Mouse (Mus musculus) limb, embryonic 10.5 days (tissue): ENCODE results near the gene Cep57l1. TPM values are rescaled to one million over a fixed set of nuclear protein-coding genes. Genes with fewer than 3 reads are reported as not detected.
"Not testable (repeated sequence)": the region's sequence is repeated elsewhere in the genome, so short reads cannot be mapped to it uniquely, and the experiment has no call there.

Experiments used
- DNase-seq: peaks from one replicate; pipeline ENCODE4 v3.0.0-alpha.2; 2017; ENCODE audit warnings: low spot score
- H3K27ac ChIP-seq: fragments of 300-500 bp; sonication (generic); 2 replicates; pipeline ENCODE4 v1.5.1; 2016; ENCODE audit warnings: mild to moderate bottlenecking
- H3K27me3 ChIP-seq: fragments of 300-500 bp; sonication (generic); 2 replicates; pipeline ENCODE4 v1.6.1; 2016; ENCODE audit warnings: low read depth, mild to moderate bottlenecking; ENCODE audit not compliant: poor library complexity, severe bottlenecking
- H3K36me3 ChIP-seq: fragments of 300-500 bp; sonication (generic); 2 replicates; pipeline ENCODE4 v1.6.1; 2016; ENCODE audit warnings: mild to moderate bottlenecking, moderate library complexity
- H3K4me1 ChIP-seq: fragments of 300-500 bp; sonication (generic); 2 replicates; pipeline ENCODE4 v1.6.1; 2016
- H3K4me3 ChIP-seq: fragments of 300-500 bp; sonication (generic); 2 replicates; pipeline ENCODE4 v1.5.1; 2016; ENCODE audit warnings: mild to moderate bottlenecking, moderate library complexity
- H3K9me3 ChIP-seq: fragments of 300-500 bp; sonication (generic); replicated peaks from 2 replicates; pipeline ENCODE4 v1.6.1; 2016; ENCODE audit warnings: mild to moderate bottlenecking
- WGBS: fragments of 180-500 bp; shearing (Covaris S2); methylation state at CpG from one replicate; pipeline ENCODE4 v1.1.7; 2016; 5-methylcytosine and 5-hydroxymethylcytosine counted together
- polyA plus RNA-seq: library from polyadenylated mRNA; unstranded; fragments of >200 nt; fragmentation: Nextera tagmentation; extraction: Ambion mirVana; gene quantifications from 2 replicates; pipeline ENCODE4 v1.2.1, GENCODE M21; 2016

Cep57l1 gene
- polyA plus RNA-seq, 1 experiment from 2014 or later = 25.9 TPM

DNA sequence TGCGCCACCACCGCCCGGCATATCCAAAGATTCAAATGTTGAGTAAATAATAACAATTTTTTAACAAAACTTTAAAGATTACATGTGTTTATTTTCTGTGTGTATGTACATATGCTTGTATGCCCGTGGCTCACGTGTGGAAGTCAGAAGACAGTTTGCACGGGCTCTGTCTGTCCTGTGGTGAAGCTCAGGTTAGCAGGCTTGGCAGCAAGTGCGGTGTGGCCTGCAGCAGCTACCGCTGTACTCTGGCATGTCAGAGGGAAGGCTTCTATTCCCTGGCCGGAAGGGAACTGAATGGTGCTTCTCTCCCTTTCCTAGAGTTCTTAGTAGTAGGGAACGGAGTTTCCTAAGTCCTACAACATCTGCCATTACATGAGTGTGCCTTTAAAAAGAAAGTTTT, 15.4 kb upstream of the Cep57l1 start:
- 90% methylated on average over 10 of the region's 10 CpGs for WGBS
- no peaks in the 10 kb centered on the region for H3K4me1 ChIP-seq

DNA sequence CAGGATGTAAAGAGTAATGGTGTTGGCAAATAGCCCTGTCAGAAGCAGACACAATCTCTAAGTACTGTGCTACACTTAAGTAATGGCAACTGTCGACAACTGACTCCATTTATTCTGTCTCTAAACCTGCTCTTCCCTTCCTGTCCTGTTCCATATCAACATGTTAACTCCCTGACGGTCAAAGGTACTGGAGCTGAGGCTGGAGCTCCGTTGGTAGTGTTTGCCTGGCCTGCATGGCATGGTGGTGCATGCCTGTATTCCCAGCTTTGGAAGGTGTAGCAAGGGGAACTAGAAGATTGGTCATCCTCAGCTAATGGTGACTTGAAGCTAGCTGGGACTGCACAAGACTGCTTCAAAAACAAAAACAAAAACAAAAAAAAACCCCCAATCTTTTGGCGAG, 14.2 kb upstream of the Cep57l1 start:
- Histone ChIP-seq H3K27me3 (no peaks in the 10 kb centered on the region), H3K27ac (no peak overlapping the region), H3K9me3 (no peaks in the 10 kb centered on the region), H3K4me3 (no peak overlapping the region), H3K4me1 (no peaks in the 10 kb centered on the region), H3K36me3 (no peaks in the 10 kb centered on the region)
- DNase-seq = no peak
- 74% methylated on average over 4 of the region's 4 CpGs for WGBS

More for the DNA sequence above, 15.4 kb upstream of the Cep57l1 start:
- Histone ChIP-seq H3K27me3 (no peaks in the 10 kb centered on the region), H3K4me3 (no peak overlapping the region), H3K27ac (no peak overlapping the region), H3K36me3 (no peaks in the 10 kb centered on the region), H3K9me3 (no peaks in the 10 kb centered on the region)
- DNase-seq = no peak

DNA sequence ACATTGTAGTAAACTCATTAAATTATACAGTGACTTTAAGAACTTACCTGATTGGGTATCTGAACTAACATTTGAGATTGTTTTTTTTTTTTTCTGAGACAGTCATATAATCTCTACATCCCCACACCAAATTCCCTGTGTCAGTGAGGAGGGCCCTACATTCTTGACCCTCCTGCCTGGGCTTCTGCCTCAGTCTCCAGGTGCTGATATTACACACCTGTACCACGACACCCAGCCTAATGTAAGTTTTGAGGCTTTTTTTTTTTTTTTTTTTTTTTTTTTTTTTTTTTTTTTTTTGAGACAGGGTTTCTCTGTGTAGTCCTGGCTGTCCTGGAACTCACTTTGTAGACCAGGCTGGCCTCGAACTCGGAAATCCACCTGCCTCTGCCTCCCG, 13.6 kb upstream of the Cep57l1 start:
- H3K4me3 ChIP-seq, H3K27me3 ChIP-seq, DNase-seq, H3K4me1 ChIP-seq, H3K9me3 ChIP-seq, H3K27ac ChIP-seq, H3K36me3 ChIP-seq: not testable (repeated sequence)
- WGBS = 87% methylated on average over 4 of the region's 4 CpGs

DNA sequence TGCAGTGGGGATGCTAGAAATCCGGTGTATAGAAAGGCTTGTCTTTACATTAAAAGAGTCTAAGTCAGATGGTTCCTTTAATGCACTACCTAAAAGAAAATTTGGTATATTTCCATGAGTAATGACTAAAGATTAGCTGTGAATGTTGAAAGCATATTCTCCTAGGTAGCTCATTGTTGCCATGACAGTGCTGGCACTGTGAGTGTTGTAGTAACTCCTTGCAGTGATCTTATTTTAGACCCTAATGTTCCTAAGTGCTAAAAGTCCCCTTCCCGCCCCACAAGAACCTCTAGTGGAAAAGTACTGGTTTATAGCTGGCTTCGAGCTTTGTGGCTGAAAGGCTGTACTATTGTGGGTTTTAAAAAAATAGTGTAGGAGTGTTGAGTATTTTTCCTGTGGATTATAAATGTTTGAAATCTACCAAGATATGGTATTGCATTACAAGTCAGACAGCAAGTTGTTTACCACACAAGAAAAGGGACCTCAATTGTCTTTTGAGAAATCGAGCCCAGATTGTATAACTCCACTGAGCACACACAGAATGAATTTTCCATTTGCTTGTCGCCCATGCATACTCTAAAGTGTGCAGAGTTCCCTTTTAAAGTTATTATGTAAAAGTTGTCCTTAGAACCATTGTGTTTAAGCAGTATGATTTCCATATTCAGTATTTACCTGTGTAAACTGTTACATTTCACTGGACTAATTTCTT, 13.1 kb upstream of the Cep57l1 start:
- no peaks in the 10 kb centered on the region for H3K36me3 ChIP-seq
- 89% methylated on average over 5 of the region's 5 CpGs for WGBS
- no peaks in the 10 kb centered on the region for H3K27me3 ChIP-seq
- no peaks in the 10 kb centered on the region for H3K4me1 ChIP-seq
- no peak overlapping the region for H3K4me3 ChIP-seq
- H3K27ac ChIP-seq = no peak overlapping the region
- H3K9me3 ChIP-seq = no peaks in the 10 kb centered on the region
- DNase-seq = no peak

DNA sequence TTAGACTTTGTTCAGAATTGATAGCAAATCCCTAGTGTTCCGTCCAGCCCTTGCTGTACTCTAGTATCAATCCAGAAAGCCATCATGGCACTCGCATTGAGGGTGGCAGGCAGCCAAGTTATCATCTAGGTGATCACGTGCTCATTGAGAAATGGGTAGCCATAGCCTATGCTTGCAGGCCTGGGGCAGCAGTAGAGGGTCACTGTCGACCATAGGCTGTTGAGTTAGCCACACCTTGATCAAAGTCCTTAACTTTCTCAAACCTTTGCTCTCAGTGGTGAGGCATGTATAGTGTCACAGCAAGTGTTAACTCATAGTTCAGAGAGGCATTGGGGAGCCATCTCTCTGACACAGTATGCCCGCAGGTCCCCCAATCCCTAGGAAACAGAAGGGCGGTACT, 11.5 kb upstream of the Cep57l1 start:
- no peak for DNase-seq
- Histone ChIP-seq H3K4me1 (no peaks in the 10 kb centered on the region), H3K27me3 (no peaks in the 10 kb centered on the region), H3K27ac (no peak overlapping the region), H3K4me3 (no peak overlapping the region), H3K36me3 (no peaks in the 10 kb centered on the region), H3K9me3 (no peaks in the 10 kb centered on the region)
- WGBS = 94% methylated on average over 6 of the region's 6 CpGs

DNA sequence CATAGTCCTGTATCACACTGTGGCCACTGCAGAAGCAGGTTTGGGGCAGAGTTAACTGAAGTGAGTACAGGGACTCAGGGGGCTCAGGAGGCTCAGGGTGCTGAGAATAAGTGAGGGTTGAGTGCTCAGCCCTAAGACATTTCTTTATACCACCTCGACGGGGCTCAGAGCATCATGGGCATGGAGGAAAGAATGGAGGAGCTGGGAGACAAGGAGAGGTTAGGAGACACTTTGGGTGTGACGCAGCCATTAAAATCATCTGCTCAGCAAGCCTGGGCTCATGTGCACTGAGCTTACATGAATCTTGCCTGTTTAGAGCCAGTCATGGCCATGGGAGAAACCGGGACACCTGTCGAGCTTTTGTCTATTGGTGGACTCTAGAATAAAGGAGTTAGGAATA, 10.7 kb upstream of the Cep57l1 start:
- H3K27me3 ChIP-seq = no peaks in the 10 kb centered on the region

DNA sequence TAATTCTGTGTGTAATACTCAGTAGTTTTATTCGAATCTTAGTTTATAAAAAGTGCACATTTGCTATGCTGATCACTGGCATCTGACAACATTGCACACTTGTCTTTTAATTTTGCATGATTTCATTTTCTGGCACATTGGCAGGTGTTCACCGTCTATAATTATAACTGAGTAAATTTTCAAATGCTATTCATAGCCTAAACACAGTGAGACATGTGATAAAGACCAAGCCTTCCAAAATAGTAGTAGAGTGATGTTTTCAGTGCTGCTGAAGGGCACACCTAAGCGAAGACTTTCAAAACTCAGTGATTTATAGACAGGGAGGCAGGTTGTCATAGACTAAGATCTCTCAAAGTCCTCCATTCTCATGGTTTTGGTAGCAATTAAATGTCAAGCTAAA, 9.6 kb upstream of the Cep57l1 start:
- WGBS = 92% methylated on average over 3 of the region's 3 CpGs
- Histone ChIP-seq H3K36me3 (no peaks in the 10 kb centered on the region), H3K27me3 (no peaks in the 10 kb centered on the region), H3K4me3 (no peak overlapping the region), H3K4me1 (no peaks in the 10 kb centered on the region), H3K27ac (no peak overlapping the region), H3K9me3 (no peaks in the 10 kb centered on the region)
- DNase-seq = no peak

More for the DNA sequence above, 10.7 kb upstream of the Cep57l1 start:
- 93% methylated on average over 5 of the region's 5 CpGs for WGBS
- no peaks in the 10 kb centered on the region for H3K36me3 ChIP-seq
- H3K27ac ChIP-seq = no peak overlapping the region
- H3K4me1 ChIP-seq = no peaks in the 10 kb centered on the region
- no peak overlapping the region for H3K4me3 ChIP-seq
- DNase-seq = no peak
- H3K9me3 ChIP-seq = no peaks in the 10 kb centered on the region

DNA sequence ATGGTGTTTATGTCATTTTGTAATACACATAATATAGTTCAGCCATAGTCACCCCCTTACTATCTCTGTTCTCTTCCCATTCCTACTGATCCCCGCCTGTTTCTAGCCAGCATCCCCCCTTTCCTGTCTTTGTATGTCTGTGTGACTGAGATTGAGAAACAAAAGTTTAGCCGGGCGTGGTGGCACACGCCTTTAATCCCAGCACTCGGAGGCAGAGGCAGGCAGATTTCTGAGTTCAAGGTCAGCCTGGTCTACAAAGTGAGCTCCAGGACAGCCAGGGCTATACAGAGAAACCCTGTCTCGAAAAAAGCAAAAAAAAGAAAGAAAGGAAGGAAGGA, 9.0 kb upstream of the Cep57l1 start:
- H3K4me1 ChIP-seq, H3K4me3 ChIP-seq, H3K27ac ChIP-seq, H3K27me3 ChIP-seq, H3K9me3 ChIP-seq, DNase-seq, H3K36me3 ChIP-seq: not testable (repeated sequence)
- WGBS = 94% methylated on average over 6 of the region's 6 CpGs

DNA sequence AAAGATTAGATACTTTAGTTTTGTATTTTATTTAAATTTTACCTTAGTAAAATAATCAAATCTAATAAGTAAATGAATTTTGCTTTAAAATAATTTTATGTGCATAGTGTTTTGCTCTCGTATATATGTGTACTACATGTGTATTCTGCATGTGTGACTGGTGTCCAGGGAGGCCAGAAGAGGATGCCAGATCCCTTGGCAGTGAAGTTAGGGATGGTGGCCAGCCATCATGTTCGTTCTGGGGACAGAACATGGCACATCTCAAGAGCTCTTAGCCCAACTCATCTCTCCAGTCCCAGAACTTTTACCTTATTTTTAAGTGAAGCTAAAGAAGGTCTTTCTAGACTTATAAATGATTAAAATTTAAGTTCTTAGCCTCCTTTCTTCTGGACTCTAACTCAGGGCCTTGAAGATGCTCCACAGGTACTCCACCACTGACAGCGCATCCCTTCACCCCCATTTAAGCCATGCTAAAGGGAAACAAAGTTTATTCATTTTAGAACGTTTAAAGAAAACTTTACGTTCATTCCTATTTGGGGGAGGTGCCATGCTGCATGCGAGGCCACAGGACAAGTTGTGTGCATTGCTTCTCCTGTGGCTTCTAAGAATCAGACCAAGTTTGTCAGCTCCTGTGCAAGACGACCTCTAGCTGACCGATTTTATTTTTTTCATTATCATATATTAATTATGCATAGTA, 8.5 kb upstream of the Cep57l1 start:
- Histone ChIP-seq H3K27ac (no peak overlapping the region), H3K4me3 (no peak overlapping the region), H3K9me3 (no peaks in the 10 kb centered on the region), H3K4me1 (peaks cover under 1% of the 10 kb centered on the region), H3K36me3 (no peaks in the 10 kb centered on the region), H3K27me3 (no peaks in the 10 kb centered on the region)
- 86% methylated on average over 8 of the region's 8 CpGs for WGBS
- no peak for DNase-seq

DNA sequence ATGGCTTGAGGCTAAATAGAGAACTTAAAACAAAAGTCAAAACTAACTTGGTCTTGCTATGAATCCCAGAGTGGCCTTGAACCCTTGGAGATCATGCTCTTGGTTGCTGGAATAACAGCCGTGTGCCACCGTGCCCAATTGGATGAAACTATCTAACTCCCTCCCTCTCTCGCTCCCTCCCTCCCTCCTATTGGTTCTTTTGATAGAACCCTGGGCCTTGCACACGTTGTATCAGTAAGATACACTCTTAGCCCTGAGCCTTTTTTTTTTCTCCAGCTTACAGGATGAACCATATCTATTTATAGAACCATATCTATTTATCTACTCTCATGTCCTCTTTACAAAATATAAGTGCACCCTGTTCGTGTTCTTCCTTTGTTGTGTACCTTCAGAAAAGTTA, 6.8 kb upstream of the Cep57l1 start:
- Histone ChIP-seq H3K4me1 (peaks cover 17% of the 10 kb centered on the region), H3K27ac (no peak overlapping the region), H3K4me3 (no peak overlapping the region), H3K9me3 (no peaks in the 10 kb centered on the region), H3K36me3 (no peaks in the 10 kb centered on the region), H3K27me3 (no peaks in the 10 kb centered on the region)
- 88% methylated on average over 5 of the region's 5 CpGs for WGBS
- no peak for DNase-seq

DNA sequence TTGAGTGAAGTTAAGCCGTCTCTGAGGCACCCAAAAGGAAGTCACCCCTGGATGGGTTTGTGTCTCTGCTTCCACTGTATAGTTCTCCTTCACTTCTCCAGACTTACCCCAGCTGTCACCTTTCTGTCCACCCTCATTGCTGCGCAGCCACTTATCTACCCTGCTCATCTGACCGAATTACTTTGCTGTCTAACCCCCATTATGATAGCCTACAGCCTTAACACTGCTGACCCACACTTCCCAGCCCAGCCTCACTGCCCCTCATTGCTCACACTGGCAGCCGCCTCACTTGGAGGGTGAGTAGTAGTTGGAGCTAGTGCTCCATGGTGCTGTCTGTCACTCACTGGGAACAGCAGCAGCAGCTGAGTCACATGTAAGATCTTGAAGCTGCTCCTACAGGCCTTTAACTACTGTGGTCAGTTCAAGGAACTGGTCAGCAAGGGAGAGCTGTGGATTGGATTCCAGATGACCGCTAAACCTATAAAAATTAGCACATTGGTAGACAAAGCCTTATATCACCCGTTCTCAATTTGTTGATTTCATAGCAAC, 4.7 kb upstream of the Cep57l1 start:
- Histone ChIP-seq H3K4me3 (no peak overlapping the region), H3K27me3 (no peaks in the 10 kb centered on the region), H3K4me1 (peaks cover 27% of the 10 kb centered on the region), H3K9me3 (no peaks in the 10 kb centered on the region), H3K36me3 (no peaks in the 10 kb centered on the region), H3K27ac (no peak overlapping the region)
- 87% methylated on average over 6 of the region's 6 CpGs for WGBS
- no peak for DNase-seq

DNA sequence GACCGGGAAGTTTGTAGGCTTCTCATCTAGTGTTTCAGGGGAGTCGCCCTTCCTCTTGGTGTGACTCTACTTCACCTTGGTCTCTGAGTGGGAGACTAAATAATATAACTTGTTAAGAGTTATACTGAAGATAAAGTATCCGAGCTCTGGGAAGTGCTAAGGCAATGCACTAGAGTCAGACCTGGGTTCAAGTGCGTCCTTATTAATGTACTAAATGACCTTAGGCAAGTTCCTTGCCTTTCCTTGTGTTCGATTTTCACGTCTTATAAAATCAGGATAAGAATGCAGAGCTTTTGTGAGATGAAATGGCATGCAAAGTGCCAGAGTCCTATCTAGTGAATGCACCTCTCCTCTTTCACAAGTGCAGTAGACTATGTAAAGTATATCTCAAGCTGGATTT, 2.9 kb upstream of the Cep57l1 start:
- no peak for DNase-seq
- H3K4me3 ChIP-seq = peak overlapping the region; percentile 76; the same call in 1 of the 2 replicates
- no peaks in the 10 kb centered on the region for H3K9me3 ChIP-seq
- peaks cover 27% of the 10 kb centered on the region for H3K4me1 ChIP-seq
- H3K27me3 ChIP-seq = no peaks in the 10 kb centered on the region
- no peak overlapping the region for H3K27ac ChIP-seq
- WGBS = 91% methylated on average over 6 of the region's 6 CpGs
- no peaks in the 10 kb centered on the region for H3K36me3 ChIP-seq

DNA sequence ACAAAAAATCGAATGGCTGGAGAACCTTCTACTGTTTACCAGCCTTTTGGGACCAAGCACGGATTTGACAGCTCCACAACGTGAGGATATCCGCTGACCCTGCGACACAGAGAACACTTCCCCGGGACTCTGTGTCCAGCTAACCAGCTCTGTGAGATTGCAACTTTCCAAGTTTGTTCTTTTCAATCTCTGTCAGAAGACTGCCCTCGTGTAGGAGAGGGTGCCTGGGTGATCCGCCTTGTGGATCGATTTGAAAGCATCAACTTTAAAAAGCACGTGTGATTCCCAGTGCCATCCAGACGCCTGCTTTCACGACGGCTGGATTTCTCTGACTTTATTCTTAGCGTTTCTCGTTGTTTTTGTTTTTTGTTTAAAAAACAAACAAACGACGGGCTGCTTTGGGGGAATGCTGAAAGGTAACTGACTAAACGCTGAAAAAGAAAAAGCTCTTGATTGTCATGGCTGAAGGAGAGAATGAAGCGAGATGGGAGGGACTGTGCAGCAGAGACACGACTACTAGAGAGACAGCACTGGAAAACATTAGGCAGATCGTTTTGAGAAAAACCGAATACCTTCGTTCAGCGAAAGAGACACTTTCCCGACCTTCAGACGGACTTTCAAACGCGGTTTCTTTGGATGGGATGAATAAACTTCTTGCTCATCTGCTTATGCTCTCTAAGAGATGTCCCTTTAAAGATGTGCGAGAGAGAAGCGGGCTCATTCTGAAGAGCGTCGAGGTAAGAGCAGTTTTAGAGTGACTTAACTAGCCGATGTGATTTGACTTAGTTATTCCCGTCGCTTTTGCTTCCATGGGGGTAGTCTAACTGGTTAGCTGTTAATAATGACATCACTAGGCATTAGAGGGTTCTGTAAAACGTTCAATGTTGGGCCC, 1.1 kb upstream of the Cep57l1 start:
- 1% methylated on average over 36 of the region's 36 CpGs for WGBS
- DNase-seq = no peak

More for the DNA sequence above, 1.1 kb upstream of the Cep57l1 start:
- H3K27ac ChIP-seq = peak overlapping the region; percentile 86
- H3K4me1 ChIP-seq = peaks cover 27% of the 10 kb centered on the region
- no peaks in the 10 kb centered on the region for H3K27me3 ChIP-seq
- H3K36me3 ChIP-seq = no peaks in the 10 kb centered on the region
- H3K9me3 ChIP-seq = no peaks in the 10 kb centered on the region
- peak overlapping the region; percentile 76 for H3K4me3 ChIP-seq
